Mouse (Mus musculus) megakaryocyte, embryonic 14.5 days (primary cell): ENCODE measurements around the gene Ly6f.
"Not testable (repeated sequence)": the region's sequence is repeated elsewhere in the genome, so short reads cannot be mapped to it uniquely, and the experiment has no call there.

Experiments used
- FLI1 ChIP-seq: IDR thresholded peaks from 2 replicates; pipeline ENCODE4 v1.6.1; 2012; ENCODE audit warnings: low read length, inconsistent platforms, mixed read lengths
- GATA1 ChIP-seq: IDR thresholded peaks from 3 replicates; pipeline ENCODE4 v1.6.1; 2012; ENCODE audit warnings: mixed read lengths, low read length, inconsistent platforms, borderline replicate concordance

DNA sequence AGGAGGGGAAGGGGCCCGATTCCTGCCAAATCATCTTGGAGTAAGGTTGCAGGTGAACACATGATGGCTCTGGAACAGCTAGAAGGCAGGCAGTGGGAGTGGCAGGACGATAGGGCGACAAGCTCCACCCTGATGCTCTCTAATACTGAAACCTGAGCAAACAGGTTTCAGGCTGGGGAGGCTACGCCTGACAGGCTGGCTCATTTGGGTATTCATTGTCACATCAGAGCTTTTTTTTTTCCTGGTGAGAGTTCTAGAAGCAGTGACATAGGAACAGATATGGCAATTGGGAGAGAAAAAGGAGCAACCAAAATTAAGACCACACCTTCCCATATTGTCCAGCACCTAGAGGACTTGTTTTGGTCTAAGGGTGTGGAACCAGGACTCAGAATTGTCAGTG lies 18.3 kb downstream of the Ly6f start:
- not testable (repeated sequence) for TF ChIP-seq GATA1, FLI1
